Mouse (Mus musculus): ENCODE data around the gene Ndel1.

GRCm38 (mm10) chr11:68862260-68862659, 9.4 kb downstream of the Ndel1 start:
- TF ChIP-seq POLR2A (IDR thresholded peaks at IDR 0.05; ENCODE audit: borderline replicate concordance, control insufficient read depth, low read depth, low read length) (no peak), CTCF (IDR thresholded peaks at IDR 0.05; ENCODE audit: control insufficient read depth, insufficient read depth, low read length) (no peak)

Data from bone marrow, adult 2 months (tissue).